Mouse (Mus musculus): ENCODE measurements around the gene D130043K22Rik. TPM values are rescaled to one million over a fixed set of nuclear protein-coding genes. Genes with fewer than 3 reads are reported as not detected.

The D130043K22Rik gene
- total RNA-seq (2023), result not detected

DNA sequence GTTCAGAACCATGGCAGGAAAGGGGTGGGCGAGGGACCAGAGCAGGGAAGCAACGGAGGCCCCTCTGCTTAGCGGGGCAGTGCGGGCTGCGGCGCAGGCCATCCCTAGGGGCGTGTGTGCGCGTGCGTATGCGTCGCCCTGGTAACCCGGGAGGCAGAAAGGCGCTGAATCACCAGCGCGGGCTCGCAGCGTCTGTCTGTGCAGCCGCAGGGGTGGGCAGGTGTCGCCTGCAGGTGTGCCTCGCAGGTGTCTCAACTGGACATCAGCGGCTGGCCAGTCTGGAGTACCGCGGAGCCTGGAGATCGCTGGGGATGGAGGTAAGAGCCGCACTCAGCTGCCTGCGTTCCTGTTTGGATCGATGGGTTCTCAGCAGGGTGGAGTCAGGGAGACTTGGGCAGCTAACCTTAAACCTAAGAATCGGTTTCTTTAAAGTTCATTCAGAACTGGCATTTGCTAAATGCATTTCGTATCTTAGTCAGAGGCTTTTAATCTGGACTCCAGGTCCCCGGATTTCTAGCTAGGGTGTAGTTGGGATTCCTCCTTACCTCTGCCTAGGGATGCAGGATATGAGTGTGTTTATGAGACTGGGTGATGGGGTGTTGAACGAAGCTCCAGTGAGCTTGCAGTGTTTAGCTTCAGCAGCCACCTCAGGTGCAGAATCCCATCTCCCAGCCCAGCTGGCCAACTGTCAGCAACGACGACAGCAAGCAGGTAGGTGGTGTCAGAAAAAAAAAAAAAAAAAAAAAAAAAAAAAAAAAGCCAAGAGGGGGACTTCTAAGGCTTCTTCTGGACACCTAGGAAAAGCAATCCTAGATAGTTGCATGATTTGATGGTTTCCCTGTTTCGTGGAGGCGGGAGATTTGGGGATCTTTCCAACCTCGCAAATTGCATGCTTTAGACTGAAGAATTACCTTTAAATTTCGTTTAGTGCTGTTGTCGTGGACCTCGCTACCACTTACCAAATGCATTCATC lies at the start of gene D130043K22Rik:
Gene D130043K22Rik, plus strand, starts transcription at position 153 of the 973 bp plus-strand sequence.

DNA sequence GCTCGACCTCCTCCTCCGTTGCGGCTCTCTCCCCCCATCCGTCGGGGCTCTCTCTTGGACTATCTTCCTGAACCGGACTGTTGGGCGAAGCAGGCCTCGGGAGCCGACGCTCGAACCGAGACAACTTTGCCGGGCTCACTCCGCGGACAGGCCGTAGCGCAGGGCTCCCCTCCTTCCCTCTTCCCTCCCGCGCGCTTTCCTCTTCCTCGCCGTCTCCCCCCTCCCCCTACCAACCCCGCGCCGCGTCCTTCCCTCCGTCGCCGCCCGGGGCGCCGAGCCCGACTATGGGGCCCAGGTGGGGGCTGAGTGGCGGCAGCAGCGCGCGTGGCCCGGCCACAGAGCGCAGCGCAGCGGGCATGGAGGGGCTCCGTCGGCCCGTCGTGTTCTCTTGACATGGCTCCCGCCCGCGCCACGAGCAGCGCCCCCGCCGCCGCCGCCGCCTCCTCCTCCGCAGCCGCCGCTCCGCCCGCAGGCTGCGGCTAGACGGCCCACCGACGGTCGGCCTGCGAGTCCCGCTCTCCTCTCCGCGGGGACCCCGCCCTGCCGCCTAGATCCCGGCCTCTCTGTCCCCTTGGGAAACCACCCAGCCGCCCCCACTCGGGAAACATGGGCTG lies 43.5 kb upstream of the D130043K22Rik start, which contains the start of gene BC005537:
Gene BC005537, plus strand, starts transcription at position 350 of the 614 bp plus-strand sequence.

DNA sequence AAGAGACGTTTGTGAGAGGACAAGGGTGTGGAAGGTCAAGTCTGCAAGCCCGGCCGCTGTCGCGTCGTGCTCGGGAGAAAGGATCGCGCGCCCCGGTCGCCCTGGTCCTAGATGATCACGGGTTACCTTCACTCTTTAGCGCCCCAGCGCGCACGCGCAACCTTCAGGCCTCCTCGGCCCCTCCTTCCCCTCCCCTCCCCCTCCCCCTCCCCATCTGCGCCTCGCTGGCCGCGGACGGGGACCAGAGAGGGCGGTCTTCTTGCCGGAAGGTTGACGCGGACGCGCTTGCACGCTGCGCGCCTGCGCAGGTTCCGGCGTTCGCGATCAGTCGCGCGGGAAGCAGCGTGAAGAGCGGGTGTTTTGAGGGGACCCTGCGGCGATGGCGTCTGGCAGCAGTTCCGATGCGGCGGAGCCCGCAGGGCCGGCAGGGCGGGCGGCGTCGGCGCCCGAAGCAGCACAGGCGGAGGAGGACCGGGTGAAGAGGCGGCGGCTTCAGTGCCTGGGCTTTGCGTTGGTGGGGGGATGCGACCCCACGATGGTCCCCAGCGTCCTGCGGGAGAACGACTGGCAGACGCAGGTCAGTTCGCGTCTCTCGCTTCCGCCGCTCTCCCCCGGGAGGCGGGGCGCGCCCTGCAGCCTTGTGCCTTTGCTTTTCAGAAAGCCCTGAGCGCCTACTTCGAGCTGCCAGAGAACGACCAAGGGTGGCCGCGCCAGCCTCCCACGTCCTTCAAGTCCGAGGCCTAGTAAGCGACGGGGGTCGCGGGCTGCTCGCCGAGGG lies 13.4 kb upstream of the D130043K22Rik start, which contains the start of the genes Acot13 and Tdp2:
Gene Acot13, minus strand, starts transcription at position 188 of the 778 bp plus-strand sequence.
Gene Tdp2, plus strand, starts transcription at position 327 of the 778 bp plus-strand sequence.

DNA sequence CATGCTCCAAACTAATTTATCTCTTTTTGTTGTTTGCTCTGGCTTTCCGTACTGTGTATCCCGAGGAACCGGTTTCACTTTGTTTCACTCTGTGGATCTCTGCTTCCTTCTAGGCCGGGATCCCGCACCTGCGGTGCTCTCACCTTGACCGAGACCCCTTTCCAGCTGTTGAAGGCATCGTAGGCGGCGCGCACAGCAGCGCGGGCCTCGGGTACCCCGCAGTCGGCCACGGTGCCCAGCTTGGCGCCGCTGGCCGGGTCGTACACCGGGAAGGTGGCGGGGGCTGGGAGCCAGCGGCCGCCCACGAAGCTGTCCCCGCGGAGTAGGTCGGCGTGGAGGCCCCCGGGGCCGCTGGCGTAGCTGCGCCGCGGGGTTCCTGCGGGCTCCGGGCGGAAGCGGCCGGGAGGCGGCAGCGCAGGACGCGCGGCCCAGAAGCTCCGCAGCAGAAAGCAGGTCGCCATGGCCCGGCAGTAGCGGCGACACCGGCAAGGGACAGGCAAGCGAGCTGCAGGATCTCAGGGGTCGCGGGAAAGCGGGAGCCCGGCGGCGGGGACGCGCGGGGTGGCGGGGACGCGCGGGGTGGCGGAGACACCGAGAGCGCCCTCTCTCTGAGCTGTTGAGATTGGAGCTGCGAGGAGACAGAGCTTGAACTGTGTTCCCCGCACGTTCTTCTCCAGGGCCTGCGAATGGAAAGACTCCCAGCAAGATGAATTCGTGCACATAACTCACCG lies 92.3 kb downstream of the D130043K22Rik start, which contains the start of gene Aldh5a1:
Gene Aldh5a1, minus strand, starts transcription at position 554 of the 731 bp plus-strand sequence.

DNA sequence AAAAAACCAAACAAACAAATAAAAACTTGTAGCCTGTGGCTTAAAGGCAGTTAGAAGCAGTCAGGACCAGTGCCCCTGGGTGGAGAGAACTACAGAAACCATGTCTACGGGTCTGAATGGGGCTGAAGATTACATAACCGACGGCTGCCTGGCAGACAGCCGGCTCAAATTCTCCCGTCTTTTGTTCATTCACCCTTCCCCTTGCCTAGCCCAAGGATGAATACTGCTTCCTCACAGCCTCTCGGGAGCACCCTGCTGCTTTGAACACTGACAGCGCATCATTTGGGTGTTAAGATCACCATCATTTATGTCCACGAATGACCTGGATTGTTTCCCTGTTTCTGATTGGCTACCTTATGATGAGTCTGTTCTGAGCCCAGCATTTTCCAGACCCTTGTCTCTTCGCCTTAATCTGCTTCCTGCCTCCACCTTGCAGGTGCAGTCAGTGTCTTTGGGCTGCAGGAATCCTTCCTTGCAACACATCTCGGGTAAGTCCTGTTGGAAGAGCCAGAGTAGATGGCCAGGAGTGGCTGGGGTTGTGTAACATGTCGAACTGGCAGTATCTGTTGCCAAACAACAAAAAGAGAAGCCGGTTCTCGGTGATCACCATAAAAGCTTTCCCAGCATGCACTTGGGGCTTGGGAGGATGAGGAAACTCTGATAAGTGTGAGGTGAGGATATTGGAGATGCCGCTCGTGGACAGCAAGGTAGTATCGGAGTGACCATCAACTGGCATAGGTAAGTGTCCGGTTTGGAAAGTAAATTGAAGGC lies 97.8 kb downstream of the D130043K22Rik start, which contains the start of gene Gpld1:
Gene Gpld1, plus strand, starts transcription at position 641 of the 771 bp plus-strand sequence.

Other genes with a start within 250 kb of the D130043K22Rik start
- gene Armh2, start 103.9 kb upstream of the D130043K22Rik start, total RNA-seq (2023), result not detected
- 1 to 10 TPM; 7.3 to 8.4 TPM for gene Gmnn, start 83.2 kb upstream of the D130043K22Rik start, total RNA-seq (2023)
- gene BC005537, start 43.5 kb upstream of the D130043K22Rik start, total RNA-seq (2023), result 100 to 1,000 TPM; 247 to 258 TPM
- gene Acot13, start 13.6 kb upstream of the D130043K22Rik start, total RNA-seq (2023), result 10 to 100 TPM; 11.9 to 12.4 TPM
- gene Tdp2, start 13.5 kb upstream of the D130043K22Rik start, total RNA-seq (2023), result 10 to 100 TPM; 20.2 to 25.6 TPM
- 1 to 10 TPM; 1.2 to 1.9 TPM for gene Aldh5a1, start 92.5 kb downstream of the D130043K22Rik start, total RNA-seq (2023)
- 1 to 10 TPM; 2.5 to 2.7 TPM for gene Gpld1, start 98.0 kb downstream of the D130043K22Rik start, total RNA-seq (2023)
- gene Mrs2, start 175.2 kb downstream of the D130043K22Rik start, total RNA-seq (2023), result 10 to 100 TPM; 43.4 to 49.1 TPM
- gene Dcdc2a, start 210.9 kb downstream of the D130043K22Rik start, total RNA-seq (2023), result not detected